Mouse (Mus musculus) Patski (cell line): Measurements from ENCODE around the gene Tnrc6c. TPM values are rescaled to one million over a fixed set of nuclear protein-coding genes. Genes with fewer than 3 reads are reported as not detected.

Experiments used
- ATAC-seq: fragments of 100-300 bp; one replicate; pipeline ENCODE4 v1.8.0; 2021
- CTCF ChIA-PET: fragments of 350-600 bp; sonication (Branson Sonifier 250); formaldehyde crosslinking; loops from one replicate; lab custom pipeline; 2022; ENCODE audit warnings: inconsistent platforms; lab: Charles Lee
- POLR2A ChIA-PET: fragments of 350-600 bp; sonication (Branson Sonifier 250); formaldehyde crosslinking; loops from one replicate; lab custom pipeline; 2022; ENCODE audit warnings: antibody characterized with exemption, inconsistent platforms; lab: Charles Lee
- DNase-seq: peaks from one replicate; pipeline ENCODE4 v3.0.0-alpha.2; 2011; ENCODE audit warnings: low read depth, low spot score
- H3K27me3 ChIP-seq: fragments of 371-371 bp; one replicate; pipeline ENCODE4 v1.5.1; 2021
- CTCF ChIP-seq: fragments of 100-300 bp; IDR thresholded peaks from one replicate; pipeline ENCODE4 v1.5.1; 2021
- in situ Hi-C: fragments of 300-500 bp; cut with MboI; formaldehyde crosslinking; loops from 3 replicates; pipeline ENCODE4 v1.11.1; 2018; ENCODE audit warnings: low pct_unique_long_range_greater_than_20kb, mixed read lengths
- polyA plus RNA-seq: library from polyadenylated mRNA; unstranded; gene quantifications from one replicate; pipeline ENCODE4 v1.2.3, GENCODE M21; 2021

Gene Tnrc6c
- polyA plus RNA-seq, 1 experiment from 2014 or later = 21.1 TPM

- in situ Hi-C loops = no loop called here
- ATAC-seq (no peak), DNase-seq (no peak)
- CTCF ChIA-PET = no interaction called here
- POLR2A ChIA-PET = no interaction called here
- H3K27me3 ChIP-seq = no peaks in the 10 kb centered on the region
- no peak for TF ChIP-seq CTCF
These were observed 70.7 kb downstream of the Tnrc6c start for GRCm38 (mm10) chr11:117724604-117725301.

GRCm38 (mm10) chr11:117727031-117727430 is 72.9 kb downstream of the Tnrc6c start:
- no peak for TF ChIP-seq CTCF
- no peaks in the 10 kb centered on the region for H3K27me3 ChIP-seq
- in situ Hi-C loops = no loop called here
- ChIA-PET CTCF (interaction anchor here (2.4 to 3.5 kb wide), 3 partner anchors 8 to 17 kb away, joined by 6 to 14 read pairs (median 6); no protein-coding TSS in a partner anchor), POLR2A (no interaction called here)
- no peak for ATAC-seq
- DNase-seq = no peak

GRCm38 (mm10) chr11:117728245-117728644 is 74.2 kb downstream of the Tnrc6c start:
- in situ Hi-C loops = no loop called here
- ATAC-seq = no peak
- ChIA-PET CTCF (interaction anchor here (1.4 to 3.5 kb wide), 4 partner anchors 9 to 35 kb away, joined by 3 to 14 read pairs (median 8); no protein-coding TSS in a partner anchor), POLR2A (no interaction called here)
- no peaks in the 10 kb centered on the region for H3K27me3 ChIP-seq
- TF ChIP-seq CTCF = no peak
- no peak for DNase-seq

GRCm38 (mm10) chr11:117728841-117729240 is 74.8 kb downstream of the Tnrc6c start:
- H3K27me3 ChIP-seq = no peaks in the 10 kb centered on the region
- POLR2A ChIA-PET = no interaction called here
- in situ Hi-C loops = no loop called here
- CTCF ChIA-PET = interaction anchor here (0.9 to 3.5 kb wide), 5 partner anchors 10 to 96 kb away, joined by 3 to 14 read pairs (median 6); no protein-coding TSS in a partner anchor
- ATAC-seq = no peak
- DNase-seq = no peak
- TF ChIP-seq CTCF = no peak

- TF ChIP-seq CTCF = no peak
- ChIA-PET POLR2A (no interaction called here), CTCF (interaction anchor here (0.9 to 3.5 kb wide), 6 partner anchors 10 to 95 kb away, joined by 3 to 14 read pairs (median 4); no protein-coding TSS in a partner anchor)
- ATAC-seq = no peak
- no peak for DNase-seq
- in situ Hi-C loops = no loop called here
- H3K27me3 ChIP-seq = no peaks in the 10 kb centered on the region
These were observed 75.3 kb downstream of the Tnrc6c start for GRCm38 (mm10) chr11:117729341-117729740.

- ChIA-PET CTCF (interaction anchor here (0.8 to 3.5 kb wide), 5 partner anchors 11 to 95 kb away, joined by 3 to 14 read pairs (median 3); no protein-coding TSS in a partner anchor), POLR2A (interaction anchor here (0.6 kb wide), 1 partner anchor 255 kb away, joined by 3 read pairs; no protein-coding TSS in a partner anchor)
- TF ChIP-seq CTCF = no peak
- no peaks in the 10 kb centered on the region for H3K27me3 ChIP-seq
- DNase-seq (no peak), ATAC-seq (no peak)
- in situ Hi-C loops = no loop called here
These were observed 75.9 kb downstream of the Tnrc6c start for GRCm38 (mm10) chr11:117729798-117730489.

- ATAC-seq = no peak
- in situ Hi-C loops = no loop called here
- POLR2A ChIA-PET = no interaction called here
- CTCF ChIA-PET = interaction anchor here (0.8 to 3.5 kb wide), 3 partner anchors 11 to 17 kb away, joined by 3 to 14 read pairs (median 4); no protein-coding TSS in a partner anchor
- DNase-seq = no peak
- no peak for TF ChIP-seq CTCF
- no peaks in the 10 kb centered on the region for H3K27me3 ChIP-seq
These were observed 76.4 kb downstream of the Tnrc6c start for GRCm38 (mm10) chr11:117730490-117730838.

GRCm38 (mm10) chr11:117731470-117731869 is 77.4 kb downstream of the Tnrc6c start:
- no peaks in the 10 kb centered on the region for H3K27me3 ChIP-seq
- TF ChIP-seq CTCF = no peak
- in situ Hi-C loops = no loop called here
- CTCF ChIA-PET = interaction anchor here (0.9 to 2.1 kb wide), 3 partner anchors 17 to 341 kb away, joined by 4 to 6 read pairs (median 4); no protein-coding TSS in a partner anchor
- no peak for ATAC-seq
- POLR2A ChIA-PET = no interaction called here
- DNase-seq = no peak

GRCm38 (mm10) chr11:117736037-117736689 is 82.1 kb downstream of the Tnrc6c start:
- TF ChIP-seq CTCF = no peak
- ATAC-seq (no peak), DNase-seq (no peak)
- H3K27me3 ChIP-seq = no peaks in the 10 kb centered on the region
- ChIA-PET CTCF (no interaction called here), POLR2A (no interaction called here)
- in situ Hi-C loops = no loop called here

- in situ Hi-C loops = no loop called here
- no peaks in the 10 kb centered on the region for H3K27me3 ChIP-seq
- ChIA-PET CTCF (no interaction called here), POLR2A (no interaction called here)
- ATAC-seq (no peak), DNase-seq (no peak)
- TF ChIP-seq CTCF = no peak
These were observed 84.0 kb downstream of the Tnrc6c start for GRCm38 (mm10) chr11:117738123-117738522.
